Mouse (Mus musculus): ENCODE measurements around the gene Uts2.
A peak's percentile ranks its signal among the peaks of the same experiment; 100 is the strongest.
"Not testable (repeated sequence)": the region's sequence is repeated elsewhere in the genome, so short reads cannot be mapped to it uniquely, and the experiment has no call there.

Uts2 gene

DNA sequence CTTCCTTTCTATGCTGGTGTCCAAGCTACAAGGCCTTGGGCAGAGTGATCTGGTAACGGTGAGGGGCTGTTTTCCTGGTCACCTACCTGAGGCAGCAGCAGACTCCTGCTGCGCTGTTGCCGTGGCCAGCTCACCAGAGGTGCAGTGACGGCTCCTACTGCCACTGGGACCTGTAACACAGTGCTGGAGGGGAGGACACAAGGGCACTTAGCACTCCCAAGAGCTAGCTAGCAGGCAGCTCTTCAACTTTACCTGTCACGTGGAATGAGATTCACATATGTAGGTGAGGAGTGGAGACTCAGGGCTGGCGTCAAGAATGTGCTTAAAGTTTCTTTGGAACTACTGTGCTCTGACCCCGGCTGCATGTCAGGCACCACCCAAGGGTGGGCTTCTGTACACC, 13.4 kb downstream of the Uts2 start:
- DNase-seq (ENCODE audit: low read depth, low spot score): no peak

DNA sequence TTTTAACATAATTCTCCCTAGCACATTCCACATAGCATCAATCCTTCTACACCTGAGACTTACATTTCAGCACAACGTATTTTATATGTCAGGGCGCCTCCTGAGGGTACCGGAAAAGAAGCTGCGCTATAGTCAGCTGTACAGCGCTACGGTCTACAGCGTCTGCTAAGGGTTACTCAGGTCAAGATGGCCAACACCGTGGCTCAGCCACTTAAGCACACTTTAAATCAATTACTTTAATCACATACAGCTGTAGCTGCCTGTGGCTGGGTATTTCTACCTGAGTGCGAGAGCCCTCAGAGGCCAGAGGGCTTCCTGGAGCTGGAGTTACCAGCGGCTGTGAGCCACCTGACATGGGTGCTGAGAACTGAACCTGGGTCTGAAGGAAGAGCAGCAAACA, 19.0 kb downstream of the Uts2 start:
- no peak for DNase-seq (ENCODE audit: low read depth, low spot score)

DNA sequence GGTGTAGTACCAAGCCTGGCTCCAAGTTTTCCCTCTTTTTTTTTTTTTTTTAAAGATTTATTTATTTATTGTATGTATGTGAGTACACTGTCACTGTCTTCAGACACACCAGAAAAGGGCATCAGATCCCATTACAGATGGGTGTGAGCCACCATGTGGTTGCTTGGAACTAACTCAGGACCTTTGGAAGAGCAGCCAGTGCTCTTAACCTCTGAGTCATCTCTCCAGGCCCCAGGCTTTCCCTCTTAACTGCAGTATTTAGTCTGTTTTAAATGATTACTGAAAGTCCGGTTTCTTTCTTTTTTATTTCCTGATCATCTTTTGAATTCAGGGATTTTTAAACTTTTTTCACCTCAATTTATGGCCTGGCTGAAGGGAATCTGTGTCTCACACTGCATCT, 20.5 kb downstream of the Uts2 start:
- not testable (repeated sequence) for DNase-seq (ENCODE audit: low read depth, low spot score)

DNA sequence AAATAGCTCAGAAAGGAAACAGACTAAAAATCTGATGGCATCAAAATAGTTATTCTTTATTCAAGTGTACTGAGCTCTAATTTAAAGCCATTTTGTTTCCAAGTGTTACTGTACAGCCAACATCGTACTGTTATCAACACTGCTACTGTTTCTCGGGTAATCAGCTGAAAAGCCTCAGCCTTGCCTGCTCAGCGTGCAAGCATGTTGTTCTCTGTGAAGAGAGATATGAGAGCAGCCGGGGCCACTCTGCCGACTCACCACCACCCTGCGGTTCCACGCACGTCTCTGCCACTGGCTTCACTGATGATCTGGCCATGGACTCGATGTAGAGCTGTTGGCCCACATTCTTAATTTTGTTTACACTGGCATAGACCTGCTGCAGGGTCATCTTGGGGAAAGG, 27.3 kb downstream of the Uts2 start:
- DNase-seq (ENCODE audit: low read depth, low spot score): no peak

DNA sequence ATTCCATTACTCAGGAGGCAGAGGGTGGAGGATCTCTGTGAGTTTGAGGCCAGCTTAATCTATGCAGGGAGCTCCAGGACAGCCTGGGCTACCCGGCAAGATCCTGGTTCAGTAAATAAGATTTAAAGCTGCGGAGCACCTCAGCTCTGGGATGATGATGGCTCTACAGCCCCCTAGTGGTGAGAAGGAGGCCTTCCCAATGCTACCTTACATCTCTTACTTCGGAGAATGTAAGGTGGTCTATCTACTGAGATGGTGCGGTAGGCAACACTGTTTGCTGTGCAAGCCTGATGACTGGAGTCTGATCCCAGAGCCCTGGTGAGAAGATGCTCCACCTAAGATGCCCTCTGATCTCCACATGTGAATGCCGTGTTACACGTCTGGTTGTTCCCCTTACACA, 30.1 kb downstream of the Uts2 start:
- DNase-seq (ENCODE audit: low read depth, low spot score): peak; percentile 39

DNA sequence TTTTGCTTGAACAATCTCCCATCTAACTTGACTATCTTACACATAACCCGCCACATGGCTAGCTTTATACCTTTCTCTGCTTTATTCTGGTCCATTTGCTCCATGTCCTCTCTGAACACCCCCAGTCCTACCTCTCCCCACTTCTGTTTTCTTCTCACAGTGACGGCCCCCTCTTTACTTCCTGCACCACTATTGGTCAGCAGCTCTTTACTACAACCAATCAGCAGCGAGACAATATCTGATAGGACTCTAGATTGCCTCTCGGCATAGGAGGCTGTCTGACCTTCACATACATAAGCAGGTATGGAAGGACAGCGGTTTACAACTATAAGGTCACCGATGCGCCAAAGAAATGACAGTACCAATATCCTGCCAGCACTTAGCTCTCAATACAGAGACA, 39.6 kb downstream of the Uts2 start:
- DNase-seq (ENCODE audit: low read depth, low spot score): no peak

DNA sequence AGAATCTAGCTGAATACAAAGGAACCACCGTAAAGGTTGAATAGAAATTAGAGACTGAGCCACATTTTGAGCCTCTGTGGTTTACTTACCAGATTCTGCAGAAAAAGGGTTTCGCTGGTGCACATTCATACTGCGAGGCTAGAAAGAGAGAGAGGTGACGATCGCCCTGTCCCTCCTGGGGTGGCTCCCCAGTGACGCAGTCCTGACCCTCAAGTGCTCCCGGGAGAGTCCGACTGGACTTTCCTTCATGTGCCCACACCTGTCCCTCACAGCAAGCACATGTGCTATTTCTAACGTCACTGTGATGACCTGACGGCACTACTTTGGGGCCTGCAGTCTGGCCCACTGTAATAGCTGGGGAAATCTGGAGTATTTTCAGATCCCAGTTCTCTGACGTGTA, 40.9 kb downstream of the Uts2 start:
- DNase-seq (ENCODE audit: low read depth, low spot score): no peak

DNA sequence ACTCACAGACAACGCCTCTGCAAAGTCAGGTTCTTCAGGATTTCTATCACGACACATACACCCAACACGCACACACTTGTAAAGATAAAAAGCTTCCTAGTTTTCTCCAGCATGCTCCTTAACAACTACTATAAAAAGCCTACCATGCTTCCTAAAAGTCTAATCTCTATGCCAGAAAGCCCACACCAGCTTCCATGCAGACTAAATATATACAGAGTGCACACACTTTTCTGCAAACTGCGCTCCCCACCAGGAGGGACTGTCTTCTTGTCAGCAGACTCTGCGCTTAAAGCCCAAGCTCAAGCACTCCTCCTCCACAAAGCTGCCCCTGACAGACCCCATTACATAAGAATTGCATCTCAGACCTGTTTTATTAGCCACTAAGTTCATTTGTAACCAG, 44.6 kb downstream of the Uts2 start:
- no peak for DNase-seq (ENCODE audit: low read depth, low spot score)

DNA sequence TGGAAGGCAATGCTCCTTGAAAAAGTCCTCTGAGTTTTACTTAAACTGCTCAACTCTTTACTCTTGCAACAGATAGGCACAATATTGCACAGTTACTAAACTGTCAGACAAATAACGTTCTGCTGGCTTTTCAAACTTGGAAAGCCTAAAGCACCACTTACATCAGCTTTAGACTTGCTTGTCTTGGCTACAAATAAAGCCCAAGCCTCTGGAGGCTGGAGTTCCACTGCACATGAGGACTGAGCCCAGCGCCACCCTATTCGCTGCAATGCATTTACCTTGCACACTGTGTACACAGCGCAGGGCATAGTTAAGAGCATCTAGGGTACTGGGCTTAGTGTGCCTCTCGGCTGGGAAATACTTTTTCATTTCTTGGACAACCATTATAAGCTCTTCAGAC, 46.4 kb downstream of the Uts2 start:
- DNase-seq (ENCODE audit: low read depth, low spot score): no peak

DNA sequence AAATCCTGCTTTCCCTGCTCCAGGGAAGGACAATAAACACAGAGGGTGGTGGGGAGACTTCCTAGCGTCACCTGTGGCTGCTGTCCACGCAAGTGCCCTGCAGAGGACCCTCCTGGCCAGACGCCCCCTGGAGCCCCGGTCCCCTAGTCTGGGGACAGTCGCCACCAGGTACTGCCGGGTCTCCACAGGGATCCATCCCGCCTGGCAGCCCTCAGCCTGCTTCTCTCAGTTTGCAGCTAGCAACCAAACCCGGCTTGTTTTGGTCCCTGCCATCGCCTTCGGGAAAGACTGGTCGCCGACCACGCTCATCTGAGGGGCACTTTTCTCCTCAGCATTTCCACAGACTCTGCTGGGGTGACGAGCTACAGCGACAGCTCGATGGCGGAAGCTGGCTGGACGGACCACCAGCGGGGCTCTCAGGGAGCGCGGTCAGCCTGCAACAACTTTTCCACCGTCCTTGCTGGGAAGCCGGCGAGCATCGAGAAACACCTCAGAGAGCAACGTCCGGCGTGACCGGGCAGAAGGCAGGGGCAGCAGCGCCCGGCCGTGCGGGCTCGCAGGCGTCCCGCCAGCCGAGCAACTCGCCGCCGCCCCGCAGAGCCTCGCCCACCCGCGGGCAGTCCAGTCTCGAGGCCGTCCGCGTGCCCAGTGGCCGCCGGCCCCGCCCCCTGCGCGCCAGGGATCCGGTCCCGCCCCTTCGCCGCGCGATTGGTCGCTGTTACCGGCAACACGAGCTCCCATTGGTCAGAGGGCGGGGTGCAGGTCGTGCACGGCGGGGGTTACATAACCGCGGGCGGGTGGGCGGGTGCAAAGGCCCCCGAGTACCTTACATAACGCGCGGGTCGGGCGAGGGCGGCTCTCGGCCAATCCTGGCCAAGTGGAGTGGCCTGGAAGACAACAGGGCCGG, 47.4 kb downstream of the Uts2 start, which contains the start of gene Per3:
Gene Per3 (minus strand): TSS at position 629 of the 907 bp plus-strand sequence.
- DNase-seq (ENCODE audit: low read depth, low spot score): peak; percentile 93

DNA sequence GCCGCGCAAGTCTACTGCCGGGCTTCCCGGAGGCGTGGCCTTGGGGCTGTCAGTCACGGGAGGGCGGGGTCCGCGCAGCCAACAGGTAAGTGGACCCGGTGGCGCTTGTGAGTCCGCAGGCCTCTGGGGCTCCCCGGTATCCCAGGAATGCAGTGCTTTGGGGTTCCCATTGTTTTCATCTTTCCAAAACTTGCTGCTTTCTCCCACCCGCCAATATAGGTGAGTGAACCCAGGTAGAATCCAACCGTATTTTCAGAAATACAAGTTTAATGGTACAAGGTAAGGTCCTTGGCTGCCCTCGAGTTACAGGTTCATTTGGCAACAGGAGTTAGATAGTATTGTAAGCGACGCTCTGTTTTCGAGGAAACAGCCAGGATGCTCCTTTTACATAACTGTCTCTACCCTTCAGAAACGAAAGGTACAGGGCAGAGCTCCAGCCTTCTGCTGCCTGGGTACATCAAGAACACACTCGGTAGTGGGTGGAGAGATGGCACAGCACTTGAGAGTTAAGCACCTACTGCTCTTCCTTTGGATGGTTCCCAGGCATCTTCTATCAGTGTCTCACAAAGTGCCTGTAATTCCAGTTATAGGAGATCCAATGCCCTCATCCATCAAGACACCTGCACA, 48.2 kb downstream of the Uts2 start:
- DNase-seq (ENCODE audit: low read depth, low spot score): no peak

DNA sequence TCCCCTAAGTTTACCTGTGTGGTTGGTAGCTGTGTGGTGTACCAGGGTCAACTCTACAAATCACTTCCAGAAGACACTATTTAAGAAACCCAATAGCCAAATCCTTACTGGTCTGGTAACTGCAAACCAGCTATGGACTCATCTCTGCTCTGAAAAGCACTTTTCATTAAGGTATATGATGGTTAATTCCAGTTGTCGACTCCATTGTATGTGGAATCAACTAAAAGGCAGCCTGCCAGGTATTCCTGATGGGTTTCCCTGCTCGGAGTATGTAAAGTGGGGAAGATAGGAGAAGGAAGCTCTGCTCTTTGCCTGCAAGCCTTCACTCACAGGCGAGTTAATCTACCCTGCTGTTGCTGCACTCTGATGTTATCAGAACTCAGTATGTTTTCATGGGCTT, 49.6 kb downstream of the Uts2 start:
- no peak for DNase-seq (ENCODE audit: low read depth, low spot score)

DNA sequence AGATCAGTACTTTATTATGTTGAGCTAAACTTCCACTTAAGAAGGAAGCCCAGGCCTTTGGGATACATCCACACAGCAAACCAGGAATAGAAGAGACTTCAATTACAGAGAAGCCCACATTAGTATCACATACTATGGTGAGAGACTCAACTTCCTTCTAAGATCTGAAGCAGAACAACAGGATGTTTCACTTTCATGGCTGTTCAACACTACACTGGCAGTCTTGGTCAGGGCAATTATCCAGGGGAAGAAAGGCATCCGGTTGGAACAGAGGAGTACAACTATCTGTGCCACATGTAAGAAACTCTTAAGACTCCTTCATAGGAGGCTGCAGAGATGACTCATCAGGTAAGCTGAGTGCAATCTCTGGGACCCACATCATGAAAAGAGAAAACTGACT, 54.3 kb downstream of the Uts2 start:
- no peak for DNase-seq (ENCODE audit: low read depth, low spot score)
